Mouse (Mus musculus): ENCODE measurements around the gene Daam1.
A peak's percentile ranks its signal among the peaks of the same experiment; 100 is the strongest.

Daam1 gene

DNA sequence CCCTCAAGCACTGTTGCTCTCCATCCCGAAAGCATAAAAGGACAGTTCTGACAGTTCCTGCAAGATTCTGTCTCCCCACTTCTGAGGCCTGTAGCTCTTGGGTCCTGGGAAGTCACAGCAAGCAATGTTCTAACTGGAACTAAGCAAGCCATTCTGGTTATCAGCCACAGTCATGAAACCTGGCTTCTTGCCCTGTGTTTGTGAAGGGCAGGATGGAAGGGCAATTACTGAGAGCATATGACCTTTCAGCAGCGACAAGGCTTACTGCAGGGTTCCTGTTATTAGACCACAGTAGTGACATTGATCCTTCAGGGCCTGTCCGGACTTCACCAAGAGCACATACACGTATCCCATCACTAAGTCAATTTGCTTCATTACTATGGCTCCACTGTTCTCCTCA, 167.8 kb downstream of the Daam1 start:
- DNase-seq (ENCODE audit: low spot score in 2 of 2), result no peak

DNA sequence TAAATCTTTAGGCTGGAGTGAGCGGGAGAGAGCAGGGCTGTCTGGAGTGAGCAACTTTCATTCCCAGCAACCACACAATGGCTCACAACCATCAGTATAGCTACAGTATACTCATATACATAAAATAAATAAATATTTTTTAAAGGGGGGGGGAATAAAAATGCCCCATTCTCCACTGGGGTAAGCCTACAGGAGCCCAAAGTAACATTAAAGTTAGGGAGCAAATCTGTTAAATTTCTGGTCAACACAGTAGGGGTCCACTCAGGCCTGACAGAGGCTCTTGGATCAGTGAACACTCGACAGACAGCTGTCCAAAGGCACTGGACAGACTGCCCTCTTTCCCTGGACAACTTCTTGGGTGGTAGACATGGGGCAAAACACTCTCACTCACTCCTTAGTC, 168.8 kb downstream of the Daam1 start:
- no peak for DNase-seq (ENCODE audit: low spot score in 2 of 2)

- DNase-seq (ENCODE audit: low spot score in 2 of 2), result no peak
Observed at GRCm38 (mm10) chr12:72001811-72002210, 170.9 kb downstream of the Daam1 start.

- no peak for DNase-seq (ENCODE audit: low spot score in 2 of 2)
Observed at GRCm38 (mm10) chr12:72005307-72005706, 174.4 kb downstream of the Daam1 start.

DNA sequence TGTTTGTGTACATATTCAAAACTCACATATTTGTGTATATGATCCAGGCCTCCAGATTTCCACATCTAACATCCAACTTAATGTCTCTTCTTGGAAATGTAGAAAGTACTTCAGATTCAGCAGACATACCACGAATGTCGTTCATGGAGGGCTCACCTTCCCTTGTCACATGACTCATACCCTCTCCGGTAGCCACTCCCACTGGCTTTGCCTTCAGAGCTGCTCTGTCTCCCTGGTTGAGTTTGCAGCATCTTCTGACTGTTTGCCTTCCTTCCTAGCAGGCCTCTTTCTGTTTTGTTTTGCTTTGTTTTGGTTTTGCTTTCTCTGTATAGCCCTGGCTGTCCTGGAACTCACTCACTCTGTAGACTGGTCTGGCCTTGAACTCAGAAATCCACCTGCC, 176.8 kb downstream of the Daam1 start:
- DNase-seq (ENCODE audit: low spot score in 2 of 2), result no peak

DNA sequence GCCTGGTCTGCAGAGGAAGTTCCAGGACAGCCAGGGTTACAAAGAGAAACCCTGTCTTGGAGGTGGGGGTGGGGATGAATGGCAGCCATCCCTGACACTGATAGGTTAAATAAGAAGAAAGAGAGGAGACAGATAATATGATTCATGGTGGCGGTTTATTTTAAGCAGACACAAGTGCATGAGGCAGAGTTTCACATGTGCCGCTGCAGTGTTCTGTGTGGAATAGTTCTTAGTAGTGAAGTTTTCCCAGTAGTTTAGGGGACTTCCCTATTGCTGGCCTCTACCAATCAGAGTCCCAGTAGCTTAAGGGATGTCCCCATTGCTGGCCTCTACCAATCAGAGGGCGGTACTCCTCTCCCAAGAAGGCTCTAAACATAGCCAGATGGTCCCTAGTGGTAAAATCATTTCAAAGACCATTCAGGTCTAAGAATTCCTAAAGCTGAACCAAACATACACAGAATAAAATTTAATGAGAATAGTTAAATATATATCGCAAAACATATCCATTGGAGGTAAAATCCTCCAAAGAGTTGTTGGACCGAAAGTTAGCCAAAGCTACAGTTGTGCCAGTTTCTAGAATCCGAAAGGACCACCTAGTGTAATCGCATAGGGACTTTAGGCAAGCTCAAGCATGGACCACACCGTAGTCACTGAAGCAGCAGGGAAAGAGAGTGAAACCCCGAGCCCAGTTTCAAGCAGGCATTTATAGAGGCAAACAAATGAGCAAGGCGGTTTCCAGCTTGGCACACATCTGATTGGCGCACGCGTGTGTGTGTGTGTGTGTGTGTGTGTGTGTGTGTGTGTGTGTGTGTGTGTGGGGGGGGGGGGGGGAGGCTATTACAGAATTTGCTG, 178.4 kb downstream of the Daam1 start:
- no peak for DNase-seq (ENCODE audit: low spot score in 2 of 2)

GRCm38 (mm10) chr12:72011404-72011803, 180.5 kb downstream of the Daam1 start:
- DNase-seq (ENCODE audit: low spot score in 2 of 2), result no peak

- DNase-seq (ENCODE audit: low spot score in 2 of 2), result no peak
Observed at GRCm38 (mm10) chr12:72012126-72012525, 181.2 kb downstream of the Daam1 start.

DNA sequence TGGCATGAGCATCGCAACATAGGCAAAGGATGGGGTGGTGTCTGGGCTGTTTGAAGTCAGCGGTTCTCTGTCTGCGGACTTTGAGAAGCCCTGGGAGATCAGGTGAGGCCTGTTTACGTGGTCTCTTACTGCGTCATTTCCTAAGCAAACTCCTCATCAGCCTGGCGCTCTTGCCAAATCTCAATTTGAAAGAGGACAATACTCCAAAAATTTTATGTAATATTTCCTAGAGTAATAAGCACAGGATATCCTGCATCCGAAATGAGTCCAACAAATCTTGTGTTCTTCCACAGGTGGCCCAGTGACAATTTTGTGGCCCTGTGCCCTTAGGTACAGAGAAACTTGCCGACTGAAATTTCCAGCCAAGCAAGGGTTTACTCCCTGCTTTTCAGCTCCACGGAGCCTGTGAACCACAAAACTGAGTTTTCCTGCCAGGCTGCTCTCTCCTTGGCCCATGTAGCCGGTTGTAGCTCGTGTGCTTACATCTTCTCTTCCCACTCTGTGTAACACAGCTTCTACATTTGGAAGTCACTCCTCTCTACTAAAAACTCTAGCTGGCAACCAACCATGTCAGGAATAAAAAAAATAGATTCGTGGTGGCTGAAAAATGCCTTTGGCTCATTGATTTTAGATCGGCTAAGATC, 183.0 kb downstream of the Daam1 start:
- peak in 1 of 2 experiments; percentile 22 for DNase-seq (ENCODE audit: low spot score in 2 of 2)

DNA sequence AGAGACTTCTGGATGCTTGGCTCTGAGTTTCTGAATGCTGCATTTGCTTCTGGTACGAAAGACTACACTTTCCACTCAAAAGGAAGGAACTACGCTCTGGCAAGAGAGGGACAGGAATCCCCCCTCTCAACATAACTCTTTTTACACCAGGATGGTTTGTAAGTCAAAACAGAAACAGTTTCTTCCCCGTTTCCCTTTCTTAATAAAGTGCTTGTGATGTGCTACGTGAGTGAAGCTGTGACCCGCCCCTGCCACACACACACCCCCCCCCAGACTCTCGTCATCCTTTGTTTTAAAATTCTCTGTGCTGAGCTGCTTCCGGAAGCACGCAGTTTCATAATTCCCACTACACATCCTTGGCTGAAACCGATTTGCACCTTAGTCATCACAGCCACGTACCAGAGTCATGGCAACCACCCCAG, 183.5 kb downstream of the Daam1 start:
- DNase-seq (ENCODE audit: low spot score in 2 of 2), result no peak

DNA sequence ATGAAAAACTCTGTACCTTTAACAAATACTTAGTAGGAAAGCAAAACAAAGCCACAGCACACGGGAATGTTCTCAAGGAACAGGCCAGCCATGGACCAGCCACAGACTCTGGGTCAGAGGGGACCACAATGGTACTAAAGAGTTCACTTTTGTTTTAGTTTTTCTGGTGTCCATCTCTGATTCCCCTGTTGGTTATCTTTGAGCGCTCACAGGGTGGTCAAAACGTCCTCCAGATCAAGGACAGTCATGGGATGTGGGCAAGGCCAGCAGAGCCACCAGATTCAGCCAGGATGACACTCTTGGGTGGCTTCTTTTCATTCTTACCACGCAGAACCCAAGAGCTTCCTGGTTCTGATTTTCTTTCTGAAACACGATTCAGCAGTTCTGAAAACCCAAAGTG, 184.4 kb downstream of the Daam1 start:
- no peak for DNase-seq (ENCODE audit: low spot score in 2 of 2)

DNA sequence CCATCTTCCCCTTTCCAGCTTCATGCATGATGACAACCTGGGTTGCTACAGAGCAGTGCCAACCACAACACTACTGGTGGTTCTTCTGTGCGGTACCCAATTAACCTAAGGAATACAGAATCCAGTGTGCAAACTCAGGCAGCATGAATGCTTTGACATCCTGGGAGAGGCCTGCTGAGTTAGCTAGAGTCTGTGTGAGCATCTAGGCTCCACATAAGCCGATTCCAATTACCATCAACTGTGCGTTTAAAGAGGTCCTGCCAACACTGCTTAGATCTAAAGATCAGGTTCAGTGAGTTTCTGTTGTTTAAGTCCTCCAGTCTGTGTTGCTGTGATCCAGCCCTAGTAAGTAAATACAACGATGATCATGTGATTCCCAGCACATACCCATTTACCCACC, 189.4 kb downstream of the Daam1 start:
- no peak for DNase-seq (ENCODE audit: low spot score in 2 of 2)

DNA sequence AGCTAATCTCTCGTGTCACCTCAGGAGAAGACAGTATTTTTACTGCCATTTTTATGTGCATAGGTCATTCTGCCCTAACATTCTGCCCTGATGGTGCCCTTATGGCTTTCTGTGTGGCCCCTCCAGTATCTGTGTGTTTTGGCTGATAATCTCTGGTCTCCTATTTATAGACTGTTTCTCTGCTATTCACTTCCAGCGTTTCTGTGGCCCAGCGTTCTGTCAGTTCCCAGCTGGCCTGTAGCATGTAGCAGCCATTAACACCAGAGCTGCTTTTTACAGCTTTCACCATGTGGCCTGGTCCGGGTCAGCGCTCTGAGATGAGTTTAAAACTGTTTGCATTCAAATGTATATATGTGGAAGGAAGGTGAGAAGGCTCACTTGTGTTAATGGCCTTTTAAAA, 190.7 kb downstream of the Daam1 start:
- DNase-seq (ENCODE audit: low spot score in 2 of 2), result no peak

DNA sequence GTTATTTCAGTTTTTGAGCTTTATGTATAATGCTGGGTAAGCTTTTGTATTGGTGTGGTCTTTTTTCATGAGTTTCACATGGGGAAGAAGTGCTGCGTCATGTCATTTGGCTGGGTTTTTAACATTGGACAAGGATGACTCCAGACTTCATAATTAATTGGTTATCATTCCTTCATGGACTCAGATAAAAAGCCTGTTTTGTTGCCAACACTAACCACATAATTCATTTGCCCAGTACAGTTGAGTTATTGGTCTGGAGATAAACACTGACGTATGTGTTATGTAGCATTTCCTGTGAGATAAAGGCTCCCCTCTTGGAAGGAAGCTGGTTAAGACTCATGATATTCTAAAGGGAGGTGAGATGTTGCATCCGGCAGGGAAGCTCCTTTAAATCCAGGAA, 191.9 kb downstream of the Daam1 start:
- no peak for DNase-seq (ENCODE audit: low spot score in 2 of 2)

DNA sequence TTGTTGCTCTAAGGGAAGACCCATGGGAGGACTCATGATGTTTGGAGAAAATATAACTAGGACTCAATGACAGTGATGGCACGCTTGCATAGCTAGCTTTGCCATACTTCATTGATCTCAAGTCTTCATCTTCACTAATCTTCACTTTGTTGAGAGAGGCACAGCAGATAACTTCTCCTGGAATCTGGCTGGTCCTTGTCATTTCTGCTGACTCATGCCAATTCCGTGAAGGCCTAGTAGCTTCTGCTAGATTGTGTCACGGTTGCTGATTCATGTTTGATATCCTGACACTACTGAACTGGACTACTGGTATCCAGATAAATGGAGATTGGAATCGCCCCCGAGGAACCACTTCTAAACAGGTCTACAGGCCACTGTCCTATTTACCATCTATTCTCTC, 192.7 kb downstream of the Daam1 start:
- no peak for DNase-seq (ENCODE audit: low spot score in 2 of 2)

DNA sequence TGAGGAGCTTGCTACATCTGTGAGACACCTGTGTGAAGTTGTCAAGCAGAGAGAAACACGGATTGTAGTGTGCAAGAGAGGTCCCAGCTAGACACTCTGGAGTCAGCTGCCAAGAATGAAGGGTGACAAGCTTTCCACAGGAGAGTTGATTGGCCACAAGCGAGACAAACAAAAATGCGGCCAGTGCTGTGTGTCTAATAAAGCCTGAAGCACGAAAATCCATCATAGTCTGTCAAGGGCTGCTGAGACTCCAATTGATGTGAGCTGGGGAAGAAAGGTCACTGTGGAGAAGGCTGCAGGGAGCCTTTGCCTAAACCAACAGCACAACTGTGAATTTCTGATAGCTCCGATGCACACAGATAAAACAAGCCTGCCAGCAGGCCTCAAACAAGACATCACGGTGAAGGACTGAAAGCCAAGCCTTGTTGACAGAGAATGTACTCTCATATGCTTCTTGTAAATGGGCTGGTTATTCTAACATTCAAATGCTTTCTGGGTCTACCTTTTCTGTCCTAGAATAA, 194.5 kb downstream of the Daam1 start:
- no peak for DNase-seq (ENCODE audit: low spot score in 2 of 2)

- no peak for DNase-seq (ENCODE audit: low spot score in 2 of 2)
Observed at GRCm38 (mm10) chr12:72031171-72031570, 200.3 kb downstream of the Daam1 start.

GRCm38 (mm10) chr12:72031794-72032193, 200.9 kb downstream of the Daam1 start:
- no peak for DNase-seq (ENCODE audit: low spot score in 2 of 2)

DNA sequence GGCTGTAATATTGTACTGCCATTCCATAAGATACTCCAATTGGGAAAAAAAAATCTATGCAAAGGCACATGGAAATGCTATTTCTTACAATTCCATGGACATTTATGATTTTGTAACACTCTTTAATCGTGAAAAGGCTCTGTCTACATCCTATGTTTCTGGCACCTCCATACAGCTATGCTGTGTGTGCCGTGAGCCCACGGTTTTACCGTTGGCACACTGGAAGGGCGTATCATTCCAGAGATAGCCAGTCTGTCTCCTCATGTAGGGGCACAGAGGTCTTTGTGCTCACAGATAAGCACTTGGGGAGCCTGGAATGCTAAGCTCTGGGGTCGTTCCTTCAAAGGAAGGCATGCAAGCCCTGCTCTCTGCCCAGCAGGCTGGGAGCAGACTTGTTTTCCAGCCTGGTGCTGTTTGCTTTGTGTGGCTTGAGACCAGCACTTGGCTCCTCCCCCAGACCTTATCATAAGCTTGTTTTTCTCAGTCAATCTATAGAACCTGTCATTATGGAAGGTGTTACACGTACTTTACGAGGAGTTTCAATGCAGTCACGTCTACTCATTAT, 205.3 kb downstream of the Daam1 start:
- no peak for DNase-seq (ENCODE audit: low spot score in 2 of 2)

DNA sequence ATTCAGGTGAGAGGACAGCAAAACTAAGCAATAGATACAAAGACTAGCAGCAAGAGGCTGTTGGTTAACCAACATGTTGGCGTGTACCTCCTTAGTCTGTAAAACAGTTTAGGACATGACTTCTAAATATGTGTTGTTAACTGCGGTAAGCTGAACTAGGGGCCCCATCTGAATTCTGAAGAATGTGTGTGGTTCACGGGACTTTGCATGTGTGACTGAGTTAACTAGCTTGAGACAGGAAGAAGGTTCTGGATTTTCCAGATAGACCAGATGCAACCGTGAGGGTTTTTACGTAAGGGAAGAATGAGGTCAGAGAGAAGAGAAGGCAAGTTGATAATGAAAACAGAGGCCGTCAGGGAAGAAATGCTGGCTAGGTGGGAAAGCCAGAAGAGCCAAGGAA, 206.2 kb downstream of the Daam1 start:
- no peak for DNase-seq (ENCODE audit: low spot score in 2 of 2)

- no peak for DNase-seq (ENCODE audit: low spot score in 2 of 2)
Observed at GRCm38 (mm10) chr12:72038866-72039265, 208.0 kb downstream of the Daam1 start.

DNA sequence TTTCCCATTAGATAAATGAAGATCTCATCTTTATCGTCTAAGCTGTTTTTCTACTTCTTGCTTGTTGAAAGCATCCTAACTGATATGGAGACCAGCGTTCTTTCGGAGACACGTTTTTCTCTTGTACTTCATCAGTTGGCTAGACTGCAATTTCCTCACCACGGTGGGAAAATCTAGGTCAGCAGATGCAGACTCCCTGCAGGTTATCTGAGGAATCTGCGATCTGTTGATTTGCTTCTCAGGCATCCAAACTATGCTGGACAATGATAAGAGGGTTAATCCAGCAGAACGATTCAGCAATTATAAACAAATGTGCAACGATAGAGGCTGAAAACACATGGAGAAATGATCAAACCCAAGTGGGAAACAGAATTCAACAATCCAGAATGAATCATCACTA, 208.6 kb downstream of the Daam1 start:
- no peak for DNase-seq (ENCODE audit: low spot score in 2 of 2)

GRCm38 (mm10) chr12:72041238-72041637, 210.4 kb downstream of the Daam1 start:
- no peak for DNase-seq (ENCODE audit: low spot score in 2 of 2)
